Mouse (Mus musculus) limb, embryonic 10.5 days (tissue): Measurements from ENCODE around the gene Etnk1. TPM values are rescaled to one million over a fixed set of nuclear protein-coding genes. Genes with fewer than 3 reads are reported as not detected.

Experiments used
- DNase-seq: peaks from one replicate; pipeline ENCODE4 v3.0.0-alpha.2; 2017; ENCODE audit warnings: low spot score
- H3K27ac ChIP-seq: fragments of 300-500 bp; sonication (generic); 2 replicates; pipeline ENCODE4 v1.5.1; 2016; ENCODE audit warnings: mild to moderate bottlenecking
- H3K27me3 ChIP-seq: fragments of 300-500 bp; sonication (generic); 2 replicates; pipeline ENCODE4 v1.6.1; 2016; ENCODE audit warnings: low read depth, mild to moderate bottlenecking; ENCODE audit not compliant: poor library complexity, severe bottlenecking
- H3K36me3 ChIP-seq: fragments of 300-500 bp; sonication (generic); 2 replicates; pipeline ENCODE4 v1.6.1; 2016; ENCODE audit warnings: mild to moderate bottlenecking, moderate library complexity
- H3K4me1 ChIP-seq: fragments of 300-500 bp; sonication (generic); 2 replicates; pipeline ENCODE4 v1.6.1; 2016
- H3K4me3 ChIP-seq: fragments of 300-500 bp; sonication (generic); 2 replicates; pipeline ENCODE4 v1.5.1; 2016; ENCODE audit warnings: mild to moderate bottlenecking, moderate library complexity
- H3K9me3 ChIP-seq: fragments of 300-500 bp; sonication (generic); replicated peaks from 2 replicates; pipeline ENCODE4 v1.6.1; 2016; ENCODE audit warnings: mild to moderate bottlenecking
- WGBS: fragments of 180-500 bp; shearing (Covaris S2); methylation state at CpG from one replicate; pipeline ENCODE4 v1.1.7; 2016; 5-methylcytosine and 5-hydroxymethylcytosine counted together
- polyA plus RNA-seq: library from polyadenylated mRNA; unstranded; fragments of >200 nt; fragmentation: Nextera tagmentation; extraction: Ambion mirVana; gene quantifications from 2 replicates; pipeline ENCODE4 v1.2.1, GENCODE M21; 2016

The Etnk1 gene
- polyA plus RNA-seq, 1 experiment from 2014 or later, result 21.2 TPM

DNA sequence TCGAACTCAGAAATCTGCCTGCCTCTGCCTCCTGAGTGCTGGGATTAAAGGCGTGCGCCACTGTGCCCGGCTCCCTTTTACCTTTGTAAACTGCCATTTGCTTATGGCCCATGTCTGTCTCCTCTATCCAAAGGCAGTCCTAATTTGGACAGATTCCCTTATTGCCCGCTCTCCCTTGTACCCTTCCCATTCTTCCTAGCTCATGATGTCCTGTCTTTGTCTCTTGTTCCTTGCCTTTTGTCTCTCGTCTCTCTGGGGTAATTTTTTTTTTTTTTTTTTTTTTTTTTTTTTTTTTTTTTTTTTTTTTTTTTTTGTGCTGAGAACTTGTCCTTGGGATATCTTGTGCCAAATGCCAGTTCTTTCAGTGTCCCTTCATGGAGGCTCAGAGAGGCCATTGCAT lies 46.4 kb downstream of the Etnk1 start:
- 94% methylated on average over 6 of the region's 6 CpGs for WGBS
- no peak for DNase-seq
- Histone ChIP-seq H3K27me3 (no peaks in the 10 kb centered on the region), H3K9me3 (no peaks in the 10 kb centered on the region; the same call in 1 of the 2 replicates), H3K27ac (no peak overlapping the region), H3K4me1 (no peaks in the 10 kb centered on the region), H3K36me3 (peaks cover 34% of the 10 kb centered on the region), H3K4me3 (no peak overlapping the region)

DNA sequence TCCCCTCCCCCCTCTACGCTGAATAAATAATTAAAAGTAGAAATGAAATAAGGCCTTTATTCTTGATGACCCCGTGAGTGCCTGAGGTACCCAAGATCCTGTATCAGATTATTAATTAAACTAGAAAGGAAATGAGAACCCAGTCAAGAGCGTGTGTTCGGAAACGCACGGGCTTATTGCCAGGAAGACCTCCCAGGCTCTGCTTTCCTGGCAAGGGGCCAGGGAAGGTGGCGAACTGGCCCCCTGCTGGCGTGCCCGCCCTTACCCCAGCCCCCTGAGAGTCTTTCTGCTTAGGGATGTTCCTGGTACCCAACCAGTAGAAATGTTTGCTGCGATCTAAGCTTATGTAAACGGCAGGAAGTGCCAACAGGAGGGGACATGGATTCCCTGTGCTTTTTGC lies 49.2 kb downstream of the Etnk1 start:
- Histone ChIP-seq H3K27ac (no peak overlapping the region), H3K4me3 (no peak overlapping the region), H3K9me3 (no peaks in the 10 kb centered on the region; the same call in 1 of the 2 replicates), H3K27me3 (no peaks in the 10 kb centered on the region), H3K36me3 (peaks cover 10% of the 10 kb centered on the region), H3K4me1 (peaks cover 4% of the 10 kb centered on the region; the same call in 1 of the 2 replicates)
- no peak for DNase-seq
- whole genome bisulfite sequencing, result 87% methylated on average over 11 of the region's 11 CpGs

DNA sequence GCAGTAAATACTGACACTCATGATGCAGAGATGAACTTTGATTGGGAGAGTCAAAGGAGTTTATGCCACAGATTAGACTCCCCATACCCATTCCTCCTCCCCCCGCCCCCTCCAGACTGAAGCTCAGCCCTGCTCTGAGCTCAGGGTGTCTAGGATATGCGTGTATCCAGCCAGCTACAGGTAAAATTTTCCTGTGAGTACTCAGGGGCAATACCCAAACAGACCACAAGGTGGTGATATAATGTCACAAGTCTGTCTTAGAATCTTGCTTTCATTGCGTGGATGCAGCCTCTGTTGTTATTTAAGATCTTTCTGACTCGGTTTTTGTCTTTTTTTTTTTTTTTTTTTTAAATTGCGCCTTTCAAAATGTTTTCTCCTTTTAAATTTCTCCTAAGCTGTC lies 52.3 kb downstream of the Etnk1 start:
- Histone ChIP-seq H3K4me1 (peaks cover 14% of the 10 kb centered on the region; the same call in 1 of the 2 replicates), H3K36me3 (peaks cover 4% of the 10 kb centered on the region), H3K27ac (no peak overlapping the region), H3K27me3 (no peaks in the 10 kb centered on the region), H3K4me3 (no peak overlapping the region), H3K9me3 (no peaks in the 10 kb centered on the region; the same call in 1 of the 2 replicates)
- peak; percentile 67 for DNase-seq
- 2% methylated on average over 5 of the region's 5 CpGs for WGBS

DNA sequence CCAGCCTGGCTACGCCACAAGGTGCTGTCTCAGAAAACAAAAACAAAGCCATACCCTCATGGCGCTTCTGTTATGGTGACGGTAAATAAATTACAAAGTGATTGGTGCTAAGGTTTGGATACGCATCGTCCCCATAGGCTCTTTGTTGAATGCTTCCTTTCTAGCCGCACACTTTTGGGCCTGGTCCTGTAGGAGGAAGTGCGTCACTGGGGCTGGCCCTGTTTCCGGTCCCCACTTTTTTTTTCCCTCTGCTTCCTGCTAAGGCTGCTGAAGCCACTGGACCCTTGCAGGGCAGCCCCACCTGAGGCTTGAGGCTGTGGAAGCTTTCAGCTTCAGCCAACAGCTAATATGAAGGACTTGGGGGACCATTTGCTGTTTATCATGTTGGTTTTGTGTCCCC lies 54.2 kb downstream of the Etnk1 start:
- Histone ChIP-seq H3K4me1 (peaks cover 16% of the 10 kb centered on the region; the same call in 1 of the 2 replicates), H3K36me3 (no peaks in the 10 kb centered on the region), H3K27ac (0 out of 2 replicates have a peak overlapping the region, but pooled peaks have one; percentile 46), H3K4me3 (no peak overlapping the region), H3K9me3 (no peaks in the 10 kb centered on the region), H3K27me3 (no peaks in the 10 kb centered on the region)
- 86% methylated on average over 8 of the region's 8 CpGs for WGBS
- DNase-seq, result no peak

DNA sequence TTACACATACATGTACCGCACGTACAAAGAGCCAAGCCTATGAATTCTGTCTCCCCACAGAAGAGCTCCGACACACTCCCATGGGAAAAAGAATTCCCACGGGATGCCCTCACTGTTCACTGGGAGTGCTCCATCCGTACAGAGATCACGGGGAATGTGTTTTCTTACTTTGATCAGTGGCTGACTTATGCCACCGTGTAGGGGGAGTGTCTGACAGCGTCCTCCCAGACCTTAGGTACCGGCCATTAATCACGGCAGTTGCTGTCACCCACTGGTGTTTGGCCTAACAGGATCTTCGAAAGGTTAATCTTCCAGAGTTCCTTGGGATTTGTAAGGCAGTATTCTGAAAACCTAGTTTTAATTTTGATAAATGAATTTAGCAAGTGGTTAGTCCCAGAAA lies 57.0 kb downstream of the Etnk1 start:
- H3K27ac ChIP-seq, result no peak overlapping the region
- 49% methylated on average over 11 of the region's 11 CpGs for WGBS
- DNase-seq, result no peak
- no peaks in the 10 kb centered on the region for H3K36me3 ChIP-seq
- no peak overlapping the region for H3K4me3 ChIP-seq
- peaks cover 3% of the 10 kb centered on the region; the same call in 1 of the 2 replicates for H3K27me3 ChIP-seq
- H3K4me1 ChIP-seq, result peaks cover 16% of the 10 kb centered on the region; the same call in 1 of the 2 replicates
- no peaks in the 10 kb centered on the region for H3K9me3 ChIP-seq

DNA sequence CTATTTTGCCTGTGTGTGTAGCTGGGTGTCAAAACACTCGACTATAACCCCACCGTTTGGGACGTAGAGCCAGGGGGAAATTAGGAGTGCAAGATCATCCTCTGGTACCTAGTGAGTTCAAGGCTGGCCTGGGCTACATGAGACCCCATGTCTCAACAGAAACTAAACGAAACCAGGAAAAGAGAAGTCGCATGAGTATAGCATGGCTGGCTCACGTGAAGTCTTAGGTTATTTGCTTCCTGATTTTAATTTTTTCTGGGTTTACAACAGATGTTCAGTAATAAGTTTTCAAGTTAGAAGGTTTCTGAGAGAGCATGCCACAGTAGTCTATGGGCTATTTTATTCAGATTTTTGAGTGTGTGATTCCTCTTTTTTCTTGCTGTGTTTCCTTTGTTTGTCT lies 57.9 kb downstream of the Etnk1 start:
- Histone ChIP-seq H3K36me3 (no peaks in the 10 kb centered on the region), H3K9me3 (no peaks in the 10 kb centered on the region), H3K27ac (no peak overlapping the region), H3K4me1 (peaks cover 16% of the 10 kb centered on the region; the same call in 1 of the 2 replicates), H3K4me3 (no peak overlapping the region), H3K27me3 (peaks cover 3% of the 10 kb centered on the region; the same call in 1 of the 2 replicates)
- WGBS, result 86% methylated on average over 6 of the region's 6 CpGs
- DNase-seq, result no peak

DNA sequence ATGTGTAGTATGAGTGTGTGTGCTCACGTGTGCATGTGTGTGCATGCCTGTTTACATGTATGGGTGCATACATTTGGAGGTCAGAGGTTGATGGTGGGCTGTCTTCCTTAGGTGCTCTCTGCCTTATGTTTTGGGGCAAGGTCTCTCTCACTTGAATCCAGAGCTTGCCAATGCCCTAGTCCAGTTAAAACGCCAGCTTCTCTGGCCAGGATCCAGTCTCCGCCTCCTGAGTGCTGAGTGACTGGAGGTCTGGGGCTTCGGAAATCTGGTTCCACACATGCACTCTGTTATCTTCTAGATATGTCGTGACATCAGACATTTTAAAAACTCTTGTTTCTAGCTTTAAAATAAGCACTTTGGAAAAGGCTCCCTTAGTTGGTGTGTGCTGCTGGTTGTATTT lies 61.7 kb downstream of the Etnk1 start:
- no peak for DNase-seq
- no peak overlapping the region for H3K27ac ChIP-seq
- WGBS, result 82% methylated on average over 5 of the region's 5 CpGs
- H3K4me3 ChIP-seq, result no peak overlapping the region
- H3K27me3 ChIP-seq, result peaks cover 3% of the 10 kb centered on the region; the same call in 1 of the 2 replicates
- H3K36me3 ChIP-seq, result no peaks in the 10 kb centered on the region
- peaks cover 8% of the 10 kb centered on the region; the same call in 1 of the 2 replicates for H3K4me1 ChIP-seq
- no peaks in the 10 kb centered on the region for H3K9me3 ChIP-seq

DNA sequence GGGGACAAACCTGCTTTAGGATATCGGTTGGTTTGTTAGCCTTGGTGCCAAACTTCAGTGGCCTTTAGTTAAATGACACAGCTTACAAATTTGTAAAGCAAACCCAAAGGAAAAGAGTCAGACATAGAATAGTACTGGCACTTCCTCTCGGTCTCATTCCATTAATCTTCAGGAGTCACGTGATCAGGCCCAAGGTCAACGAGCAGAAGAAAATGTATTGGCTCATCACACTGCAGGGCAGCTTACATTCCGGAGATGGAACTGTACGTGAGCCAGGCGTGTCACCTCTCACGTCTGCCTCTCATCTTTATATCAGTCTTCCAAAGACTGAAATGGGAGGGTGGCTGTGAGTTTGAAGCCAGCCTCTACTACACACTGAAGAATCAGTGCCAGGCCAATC lies 62.9 kb downstream of the Etnk1 start:
- no peak for DNase-seq
- H3K4me1 ChIP-seq, result no peaks in the 10 kb centered on the region
- H3K36me3 ChIP-seq, result no peaks in the 10 kb centered on the region
- H3K9me3 ChIP-seq, result no peaks in the 10 kb centered on the region
- H3K4me3 ChIP-seq, result no peak overlapping the region
- WGBS, result 75% methylated on average over 8 of the region's 8 CpGs
- peaks cover 3% of the 10 kb centered on the region; the same call in 1 of the 2 replicates for H3K27me3 ChIP-seq
- H3K27ac ChIP-seq, result no peak overlapping the region

DNA sequence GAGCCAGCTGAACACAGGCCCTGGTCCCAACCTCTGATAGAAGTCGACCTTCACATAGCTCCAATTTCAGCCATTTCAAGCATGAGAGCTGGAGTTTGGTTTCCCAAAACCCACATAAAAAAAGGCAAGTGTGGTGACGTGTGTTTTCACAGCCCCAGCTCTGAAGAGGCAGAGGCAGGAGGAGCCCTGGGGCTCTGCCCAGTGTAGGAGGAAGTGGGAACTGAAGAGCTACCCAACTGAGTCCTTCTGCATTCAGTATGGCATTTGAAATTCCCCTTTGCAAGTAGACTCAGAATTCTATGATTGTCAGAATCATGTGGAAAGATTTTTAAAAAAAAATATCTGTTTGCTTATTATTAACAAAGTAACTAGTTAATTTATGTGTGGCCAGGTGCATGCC lies 63.9 kb downstream of the Etnk1 start:
- no peak for DNase-seq
- no peak overlapping the region for H3K4me3 ChIP-seq
- WGBS, result 77% methylated on average over 2 of the region's 2 CpGs

DNA sequence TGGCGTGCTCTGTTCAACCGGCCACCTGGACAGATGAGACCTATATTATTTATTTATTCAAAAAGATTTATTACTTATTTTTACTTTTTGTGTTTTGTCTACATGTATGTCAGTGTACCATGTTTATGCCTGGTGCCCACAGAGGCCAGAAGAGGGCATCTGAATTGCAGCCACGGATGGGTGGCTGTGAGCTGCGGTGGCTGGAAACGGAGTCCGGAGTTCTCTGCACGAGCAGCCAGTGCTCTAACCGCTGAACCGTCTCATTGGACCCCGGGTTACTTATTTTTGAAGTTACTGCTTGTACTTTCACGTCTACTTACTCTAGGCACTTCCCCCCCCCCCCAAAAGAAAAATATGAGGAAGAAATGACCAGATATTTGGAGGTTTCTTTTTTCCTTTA lies 65.7 kb downstream of the Etnk1 start:
- no peak overlapping the region for H3K4me3 ChIP-seq
- no peaks in the 10 kb centered on the region for H3K36me3 ChIP-seq
- H3K4me1 ChIP-seq, result 0 out of 2 replicates have a peak, but pooled peaks cover 3% of the 10 kb centered on the region
- no peaks in the 10 kb centered on the region for H3K9me3 ChIP-seq
- no peak overlapping the region for H3K27ac ChIP-seq
- DNase-seq, result no peak
- WGBS, result 95% methylated on average over 11 of the region's 11 CpGs
- H3K27me3 ChIP-seq, result no peaks in the 10 kb centered on the region

More for the DNA sequence above, 63.9 kb downstream of the Etnk1 start:
- Histone ChIP-seq H3K4me1 (no peaks in the 10 kb centered on the region), H3K27ac (no peak overlapping the region), H3K36me3 (no peaks in the 10 kb centered on the region), H3K27me3 (peaks cover 3% of the 10 kb centered on the region; the same call in 1 of the 2 replicates), H3K9me3 (no peaks in the 10 kb centered on the region)

DNA sequence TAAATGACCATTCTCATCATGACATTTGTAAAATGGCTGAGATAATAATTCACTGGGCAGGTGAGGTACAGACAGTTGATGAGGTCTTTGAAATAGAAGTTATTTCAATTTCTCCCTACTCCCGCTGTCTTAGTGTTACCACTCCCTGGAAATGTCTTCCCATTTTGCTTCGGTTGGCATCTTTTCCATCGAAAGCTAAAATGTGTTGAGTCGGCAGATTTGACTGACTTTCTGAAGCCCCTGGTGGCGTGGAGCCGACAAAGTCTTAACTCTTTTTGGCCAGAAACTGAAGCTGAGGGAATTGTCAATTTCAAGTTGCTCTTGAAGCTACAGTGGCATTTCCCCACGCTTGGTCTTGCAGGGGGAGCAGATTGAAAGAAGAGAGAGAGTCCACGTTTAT lies 67.8 kb downstream of the Etnk1 start:
- no peak overlapping the region for H3K4me3 ChIP-seq
- H3K27me3 ChIP-seq, result no peaks in the 10 kb centered on the region
- no peaks in the 10 kb centered on the region for H3K36me3 ChIP-seq
- peaks cover 7% of the 10 kb centered on the region for H3K4me1 ChIP-seq
- DNase-seq, result no peak
- WGBS, result 91% methylated on average over 8 of the region's 8 CpGs
- H3K9me3 ChIP-seq, result no peaks in the 10 kb centered on the region
- H3K27ac ChIP-seq, result no peak overlapping the region

DNA sequence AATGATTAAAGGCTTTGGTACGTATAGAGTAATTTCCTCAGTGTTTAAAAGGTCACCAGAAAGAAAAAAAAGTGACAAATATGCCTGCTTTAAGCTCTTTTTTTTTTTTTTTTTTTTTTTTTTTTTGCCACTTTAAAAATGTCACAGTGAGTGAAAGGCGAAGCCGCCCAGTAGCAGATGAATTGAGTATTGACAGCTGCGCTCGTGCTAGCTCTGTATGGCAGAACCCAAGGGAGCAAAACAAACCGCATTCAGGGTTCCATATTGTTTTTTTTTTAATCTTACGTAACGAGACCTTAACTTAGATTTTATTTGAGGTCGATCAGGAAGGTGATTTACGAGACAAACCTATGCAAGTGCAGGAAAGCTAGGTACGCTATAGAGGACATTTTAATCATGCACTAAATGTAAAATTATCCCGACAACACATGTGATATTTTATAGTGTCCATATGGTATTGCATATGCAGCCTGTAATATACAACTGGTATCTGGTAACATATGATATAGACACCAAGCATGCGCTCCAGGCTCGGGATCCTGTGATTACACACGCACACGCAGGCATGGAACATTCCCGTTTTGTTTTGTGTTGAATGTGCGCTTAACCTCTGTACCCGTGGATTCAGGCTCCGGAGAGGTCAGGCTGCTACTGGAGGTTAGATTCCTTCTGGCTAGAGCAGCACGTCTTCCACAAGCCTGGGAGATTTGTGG lies 72.5 kb downstream of the Etnk1 start:
- no peak overlapping the region for H3K4me3 ChIP-seq
- no peak overlapping the region for H3K27ac ChIP-seq
- H3K9me3 ChIP-seq, result no peaks in the 10 kb centered on the region
- no peaks in the 10 kb centered on the region for H3K27me3 ChIP-seq
- no peaks in the 10 kb centered on the region for H3K36me3 ChIP-seq
- DNase-seq, result no peak
- 74% methylated on average over 21 of the region's 21 CpGs for WGBS
- H3K4me1 ChIP-seq, result peaks cover 8% of the 10 kb centered on the region

DNA sequence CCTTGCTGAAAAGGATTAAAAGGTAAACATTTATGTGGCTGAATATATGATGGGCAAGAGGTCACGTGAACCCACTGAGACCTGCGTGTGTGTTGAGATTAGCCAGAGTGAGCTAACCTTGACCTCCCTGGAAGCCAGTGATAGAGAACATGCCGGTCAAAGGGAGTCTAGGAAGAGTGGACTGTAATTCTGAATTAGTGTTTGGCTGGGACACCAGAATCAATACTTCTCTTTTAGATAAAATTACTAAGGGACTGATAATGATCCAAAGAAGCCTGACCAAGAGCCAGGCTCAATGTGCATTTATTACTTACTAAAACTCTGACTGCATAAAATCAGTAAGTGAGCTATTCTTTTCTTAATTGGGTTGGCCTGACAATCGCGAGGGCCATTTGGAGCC lies 76.2 kb downstream of the Etnk1 start:
- no peaks in the 10 kb centered on the region for H3K9me3 ChIP-seq
- no peaks in the 10 kb centered on the region for H3K27me3 ChIP-seq
- no peak for DNase-seq
- H3K4me3 ChIP-seq, result no peak overlapping the region
- no peaks in the 10 kb centered on the region for H3K36me3 ChIP-seq
- H3K4me1 ChIP-seq, result peaks cover 5% of the 10 kb centered on the region
- no peak overlapping the region for H3K27ac ChIP-seq
- 92% methylated on average over 5 of the region's 5 CpGs for WGBS
